Mouse (Mus musculus) CD4-positive, CD25-positive, alpha-beta regulatory T cell, adult 2 months (primary cell): ENCODE measurements around the gene Tuba3b.

ENCODE experiments used
- DNase-seq: peaks from one replicate; pipeline ENCODE4 v3.0.0-alpha.2; 2012; ENCODE audit warnings: low read depth, low spot score

The Tuba3b gene

DNA sequence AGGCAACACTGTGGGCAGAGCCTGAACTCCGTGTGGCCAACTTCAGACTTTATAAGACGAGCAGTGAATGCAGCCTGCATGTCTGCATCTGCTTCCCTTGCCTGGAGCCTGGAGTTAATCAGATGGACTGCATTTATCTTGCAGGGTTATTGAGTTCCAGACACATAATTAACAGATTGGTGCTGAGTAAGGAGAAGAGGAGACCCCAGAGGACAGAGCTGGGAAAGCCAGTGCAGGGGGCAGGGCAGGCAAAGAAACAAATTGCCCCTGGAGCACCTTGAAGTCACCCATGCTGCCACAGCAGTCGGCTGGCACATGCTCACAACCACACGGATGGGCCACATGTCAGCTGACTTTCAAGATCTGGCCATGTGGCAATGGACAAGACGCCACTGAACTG lies 48.7 kb downstream of the Tuba3b start:
- DNase-seq: no peak

GRCm38 (mm10) chr6:145665751-145666150 lies 50.2 kb downstream of the Tuba3b start:
- no peak for DNase-seq

GRCm38 (mm10) chr6:145667654-145668053 lies 52.1 kb downstream of the Tuba3b start:
- no peak for DNase-seq

GRCm38 (mm10) chr6:145669596-145670071 lies 54.1 kb downstream of the Tuba3b start:
- DNase-seq: no peak
